Mouse (Mus musculus) myocyte (in vitro differentiated cells): ENCODE measurements at regions not wholly inside any gene's neighbourhood (a gene's known extent, or its start where the extent isn't known, plus 50 kb on each side); places are given as distances from the start of the nearest gene placed in this dataset.

Source experiments
- POLR2A ChIP-seq: IDR thresholded peaks from one replicate; pipeline ENCODE4 v1.6.1; 2011; ENCODE audit warnings: low read depth, mild to moderate bottlenecking, control low read depth, moderate library complexity; ENCODE audit not compliant: insufficient read length
- REST ChIP-seq: IDR thresholded peaks from one replicate; pipeline ENCODE4 v1.6.1; 2011; ENCODE audit warnings: mild to moderate bottlenecking, control low read depth, moderate library complexity; ENCODE audit not compliant: insufficient read depth, insufficient read length

- TF ChIP-seq REST (no peak), POLR2A (no peak)
Measured at GRCm38 (mm10) chr3:140973519-140973918, 238.6 kb downstream of the Pdha2 start.
